ENCODE assay signal across 10 mouse cellular contexts in genomic region chr9:80166425-80166824, GRCm38 (mm10). TPM values are rescaled to one million over a fixed set of nuclear protein-coding genes. Genes with fewer than 3 reads are reported as not detected.
DNase-seq lines count a peak whose midpoint lies in the region; ATAC-seq and TF ChIP-seq lines count a peak whose summit lies in the region.
"Had no signal": no experiment of that assay in that cellular context is flagged by ENCODE, and none has a peak within 500 bp of the region (broad histone marks: within the 10 kb centered on the region; RNA-seq: fewer than 3 reads in every experiment).

No protein-coding gene starts in this region.

- H3K36me3 ChIP-seq in heart, postnatal 0 days (replicated peaks; ENCODE audit: control insufficient read depth, insufficient read depth, low read length): no peaks in the 10 kb centered on the region
- H3K36me3 ChIP-seq in liver, postnatal 0 days (replicated peaks; ENCODE audit: insufficient read depth, low read length): no peaks in the 10 kb centered on the region

- no peak for TF ChIP-seq EP300 in heart, postnatal 0 days (IDR thresholded peaks at IDR 0.05; ENCODE audit: low read depth)
- no peak for TF ChIP-seq EP300 in liver, postnatal 0 days (IDR thresholded peaks at IDR 0.05; ENCODE audit: low read depth)

- H3K4me2 ChIP-seq in heart, postnatal 0 days (ENCODE audit: low read depth, low read length): peak overlapping the region; percentile 59
- H3K4me2 ChIP-seq in liver, postnatal 0 days (ENCODE audit: low read depth, low read length): peak overlapping the region; percentile 84; the same call in 1 of the 2 replicates

- H3K9ac ChIP-seq in heart, postnatal 0 days (replicated peaks; ENCODE audit: low read depth, low read length): no peak overlapping the region
- H3K9ac ChIP-seq in liver, postnatal 0 days (replicated peaks): no peak overlapping the region

- no peak for TF ChIP-seq POLR2A in cortical plate, adult 2 months (IDR thresholded peaks at IDR 0.05; ENCODE audit: extremely low read depth, insufficient read depth, low read length)

- WGBS in heart, postnatal 0 days: 68% methylated on average over 6 of the region's 6 CpGs
- 57% methylated on average over 6 of the region's 6 CpGs for WGBS in liver, postnatal 0 days (ENCODE audit: insufficient replicate concordance)

- no peaks in the 10 kb centered on the region for H3K27me3 ChIP-seq in heart, postnatal 0 days (ENCODE audit: control insufficient read depth, insufficient read depth, low read length)
- no peaks in the 10 kb centered on the region for H3K27me3 ChIP-seq in liver, postnatal 0 days (ENCODE audit: insufficient read depth, low read length)

- peak; percentile 18 for DNase-seq in kidney, adult 18-20 months
- no peak for DNase-seq in kidney, adult 8-10 months
- no peak for DNase-seq in heart, postnatal 0 days (ENCODE audit: low spot score)
- DNase-seq in liver, postnatal 0 days: no peak
- no peak for DNase-seq in left cerebral cortex, adult 8-10 months (ENCODE audit: low spot score in 2 of 2)
- DNase-seq in layer of hippocampus, postnatal 10 days (ENCODE audit: low spot score in 2 of 2): no peak
- DNase-seq in frontal cortex, postnatal 14 days (ENCODE audit: low spot score in 2 of 2): no peak
- DNase-seq: right cerebral cortex, adult 18-20 months; thymus, postnatal 4 days had no signal

- no peak for ATAC-seq in heart, postnatal 0 days (ENCODE audit: insufficient read depth, low read depth)
- no peak for ATAC-seq in liver, postnatal 0 days

- no peak overlapping the region for H3K27ac ChIP-seq in cortical plate, adult 2 months (ENCODE audit: insufficient read depth, low read length)
- peak overlapping the region; percentile 95; the same call in 1 of the 2 replicates for H3K27ac ChIP-seq in heart, postnatal 0 days (ENCODE audit: low read depth)
- no peak overlapping the region for H3K27ac ChIP-seq in liver, postnatal 0 days (ENCODE audit: low read depth)

- peak overlapping the region; percentile 68; the same call in 1 of the 2 replicates for H3K4me3 ChIP-seq in cortical plate, adult 2 months (ENCODE audit: insufficient read depth, low read length)
- peak overlapping the region; percentile 81 for H3K4me3 ChIP-seq in heart, postnatal 0 days (ENCODE audit: low read depth, low read length)
- 0 out of 2 replicates have a peak overlapping the region, but pooled peaks have one; percentile 74 for H3K4me3 ChIP-seq in liver, postnatal 0 days (ENCODE audit: low read depth, low read length)

- TF ChIP-seq CTCF in cortical plate, adult 2 months (IDR thresholded peaks at IDR 0.05; ENCODE audit: extremely low read depth, insufficient read depth, low read length): no peak
- TF ChIP-seq CTCF in heart, postnatal 0 days (IDR thresholded peaks at IDR 0.05; ENCODE audit: low read depth): no peak
- no peak for TF ChIP-seq CTCF in liver, postnatal 0 days (IDR thresholded peaks at IDR 0.05; ENCODE audit: low read depth)

- peaks cover 2% of the 10 kb centered on the region; the same call in 1 of the 2 replicates for H3K4me1 ChIP-seq in cortical plate, adult 2 months (ENCODE audit: control insufficient read depth, insufficient read depth, low read length)
- no peaks in the 10 kb centered on the region for H3K4me1 ChIP-seq in heart, postnatal 0 days (ENCODE audit: control insufficient read depth, insufficient read depth)
- H3K4me1 ChIP-seq in liver, postnatal 0 days (ENCODE audit: insufficient read depth): peaks cover 3% of the 10 kb centered on the region

- H3K9me3 ChIP-seq in heart, postnatal 0 days (replicated peaks; ENCODE audit: control insufficient read depth, low read length): no peaks in the 10 kb centered on the region
- H3K9me3 ChIP-seq in liver, postnatal 0 days (ENCODE audit: low read length): no peaks in the 10 kb centered on the region

RNA-seq across cellular contexts. Expression of gene Myo6, which starts 1.6 kb away (rescaled TPM):
- polyA plus RNA-seq in cortical plate, adult 2 months (2012; rRNA removed): 48.9 and 54.7 TPM in 2 replicates
- 7.6 and 13.2 TPM in 2 replicates for total RNA-seq in heart, postnatal 0 days (2014; rRNA removed; ENCODE audit: low replicate concordance)
- 7.1 and 7.6 TPM in 2 replicates for polyA plus RNA-seq in heart, postnatal 0 days (2015; fragmentation: Nextera tagmentation; extraction: Ambion mirVana)
- 3.2 and 4.4 TPM in 2 replicates for polyA plus RNA-seq in liver, postnatal 0 days (2015; fragmentation: Nextera tagmentation; extraction: Ambion mirVana)
- 10 to 100 TPM; 72.1 to 82.8 (median 74.8) TPM for total RNA-seq in left cerebral cortex, adult 8-10 months (2022)
- 10 to 100 TPM; 59.0 to 72.6 TPM for total RNA-seq in layer of hippocampus, postnatal 10 days (2021)
